Mouse (Mus musculus): ENCODE measurements around the gene Gcc1.

DNA sequence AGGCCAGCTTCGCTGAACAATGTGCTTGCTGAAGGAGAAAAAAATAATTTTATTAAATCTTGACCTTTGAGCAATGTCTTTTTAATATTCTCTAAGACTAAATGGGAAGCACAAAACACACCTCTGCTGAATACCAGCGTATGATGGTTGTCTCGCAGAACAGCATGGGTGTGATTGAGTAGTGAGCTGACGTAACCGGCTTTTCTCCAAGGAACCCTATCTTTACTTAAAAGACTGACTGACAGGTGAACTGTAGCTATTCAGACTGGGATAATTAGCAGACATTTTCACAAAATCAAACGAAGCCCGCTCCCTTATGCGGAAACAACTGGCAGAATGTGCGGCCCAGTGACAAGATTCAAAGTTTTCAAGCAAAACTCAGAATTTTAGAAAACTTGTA lies 60.6 kb downstream of the Gcc1 start:
- no peak for TF ChIP-seq CTCF (IDR thresholded peaks at IDR 0.05; ENCODE audit: low read depth)
- TF ChIP-seq EP300 (IDR thresholded peaks at IDR 0.05; ENCODE audit: low read depth): no peak

Data from heart, postnatal 0 days (tissue).